Mouse (Mus musculus) testis, adult 2 months (tissue): Measurements from ENCODE around the gene Ddx59.

ENCODE experiments used
- CTCF ChIP-seq: fragments of 200-500 bp; IDR thresholded peaks from 2 replicates; pipeline ENCODE4 v1.5.1; 2012; ENCODE audit warnings: low read depth, mild to moderate bottlenecking, inconsistent platforms, low read length, moderate library complexity; ENCODE audit not compliant: control insufficient read depth, insufficient read depth, insufficient replicate concordance
- POLR2A ChIP-seq: fragments of 200-500 bp; IDR thresholded peaks from 2 replicates; pipeline ENCODE4 v1.6.1; 2012; ENCODE audit warnings: low read depth, mild to moderate bottlenecking, inconsistent platforms, low read length, moderate library complexity; ENCODE audit not compliant: control insufficient read depth

DNA sequence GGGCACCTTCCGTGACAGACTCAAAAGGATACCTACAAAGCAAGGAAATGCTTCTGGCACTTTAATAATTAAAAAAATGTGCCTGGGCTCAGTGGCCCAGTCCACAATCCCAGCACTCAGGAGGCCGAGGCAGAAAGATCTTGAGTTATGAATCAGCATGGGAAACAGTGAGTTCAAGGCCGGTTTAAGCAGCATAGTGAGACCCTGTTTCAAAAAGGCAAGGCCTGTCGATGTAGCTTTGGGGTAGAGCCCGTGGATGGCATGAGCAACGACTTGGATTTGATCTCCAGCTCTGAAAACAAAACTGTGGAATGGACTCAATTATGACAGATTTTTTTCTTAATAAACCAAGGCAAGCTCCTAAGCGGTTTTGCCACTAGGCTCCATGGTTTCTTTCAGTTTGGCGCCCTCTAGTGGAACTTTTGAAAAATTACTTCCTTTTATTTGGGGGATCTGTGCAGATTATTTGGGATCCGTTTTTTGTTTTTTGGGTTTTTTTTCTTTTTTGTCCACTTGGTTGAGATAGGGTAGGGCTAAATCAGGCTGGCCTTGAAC lies 43.7 kb downstream of the Ddx59 start:
- TF ChIP-seq CTCF = 0 out of 2 replicates have a peak, but pooled peaks have one; percentile 7
- TF ChIP-seq POLR2A = no peak
